Mouse (Mus musculus) forelimb bud, embryonic 11.5 days (tissue): Measurements from ENCODE around the gene Tmem251.

Experiments used
- DNase-seq: peaks from one replicate; pipeline ENCODE4 v3.0.0-alpha.2; 2012; ENCODE audit warnings: low read depth, low spot score

The Tmem251 gene

DNA sequence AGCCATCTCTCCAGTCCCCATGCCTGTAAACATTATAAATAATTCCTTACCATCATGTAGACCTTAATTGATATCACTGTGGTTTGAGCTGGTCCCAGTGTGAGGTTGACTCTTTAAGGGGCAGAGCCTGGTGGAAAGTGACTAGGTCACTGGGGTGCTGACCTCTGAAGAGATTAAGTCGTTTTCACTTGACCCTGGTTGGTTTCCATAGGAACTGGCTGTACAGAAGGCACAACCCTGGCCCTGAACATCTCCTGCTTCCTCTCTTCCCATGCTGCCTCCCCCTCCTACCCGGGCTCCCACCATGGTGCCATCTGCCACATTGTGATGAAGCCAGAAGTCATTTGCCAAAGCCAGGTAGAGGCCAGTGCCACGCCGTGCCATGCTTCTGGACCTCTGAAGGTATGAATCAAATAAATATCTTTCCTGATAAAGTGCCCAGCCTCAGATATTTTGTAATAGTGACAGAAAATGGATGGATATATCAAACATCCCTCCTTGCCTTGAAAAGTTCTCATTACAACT is 32.6 kb upstream of the Tmem251 start:
- no peak for DNase-seq

DNA sequence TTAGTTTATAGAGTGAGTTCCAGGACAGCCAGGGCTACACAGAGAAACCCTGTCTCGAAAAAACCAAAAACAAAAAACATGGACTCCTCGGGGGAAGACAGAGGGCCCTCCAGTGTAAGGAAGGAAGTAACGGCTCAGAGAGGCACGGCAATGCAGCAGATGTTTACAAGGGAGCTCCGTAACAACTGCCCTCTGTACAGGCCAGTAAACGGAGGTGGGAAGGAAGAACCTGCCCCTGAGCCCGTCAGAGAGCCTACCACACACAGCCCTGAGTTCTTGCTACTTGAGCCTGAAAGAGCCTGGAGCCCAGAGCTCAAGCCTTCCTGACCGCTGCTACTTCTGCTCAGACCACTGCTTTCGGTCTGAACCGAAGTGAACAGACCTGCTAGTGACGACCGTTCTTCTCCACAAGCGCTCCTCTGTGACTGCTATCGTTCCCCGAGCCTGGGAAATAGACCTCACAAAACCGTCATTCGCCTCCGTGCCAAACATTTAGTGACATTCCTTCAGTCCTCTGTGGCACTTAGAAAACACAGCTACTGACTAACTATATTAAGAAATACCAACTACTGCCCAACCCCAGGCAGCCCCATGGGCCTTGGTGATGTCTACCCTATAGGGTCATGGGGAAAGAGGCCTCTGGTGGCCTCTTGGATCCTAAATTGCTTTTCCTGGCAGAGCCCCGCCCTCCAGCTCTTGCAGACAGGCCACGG is 30.3 kb upstream of the Tmem251 start:
- DNase-seq: no peak

DNA sequence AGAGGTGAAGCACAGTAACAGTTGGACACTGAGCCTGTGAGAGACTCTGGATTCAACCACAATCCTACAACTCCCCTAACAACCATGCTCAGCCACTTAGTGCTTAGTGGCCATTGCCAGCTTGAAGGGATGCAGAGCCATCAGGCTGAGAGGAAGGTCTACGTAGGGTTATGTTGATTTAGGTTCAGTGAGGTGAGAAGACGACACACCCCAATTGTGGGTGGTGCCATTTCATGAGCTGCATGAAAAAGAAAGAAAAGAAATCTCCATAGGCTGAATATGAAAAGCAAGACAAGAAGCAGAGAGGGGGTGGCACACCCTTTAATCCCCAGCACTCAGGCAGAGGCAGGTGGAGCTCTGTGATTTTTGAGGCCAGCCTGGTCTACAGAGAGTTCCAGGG is 29.4 kb upstream of the Tmem251 start:
- DNase-seq: no peak

DNA sequence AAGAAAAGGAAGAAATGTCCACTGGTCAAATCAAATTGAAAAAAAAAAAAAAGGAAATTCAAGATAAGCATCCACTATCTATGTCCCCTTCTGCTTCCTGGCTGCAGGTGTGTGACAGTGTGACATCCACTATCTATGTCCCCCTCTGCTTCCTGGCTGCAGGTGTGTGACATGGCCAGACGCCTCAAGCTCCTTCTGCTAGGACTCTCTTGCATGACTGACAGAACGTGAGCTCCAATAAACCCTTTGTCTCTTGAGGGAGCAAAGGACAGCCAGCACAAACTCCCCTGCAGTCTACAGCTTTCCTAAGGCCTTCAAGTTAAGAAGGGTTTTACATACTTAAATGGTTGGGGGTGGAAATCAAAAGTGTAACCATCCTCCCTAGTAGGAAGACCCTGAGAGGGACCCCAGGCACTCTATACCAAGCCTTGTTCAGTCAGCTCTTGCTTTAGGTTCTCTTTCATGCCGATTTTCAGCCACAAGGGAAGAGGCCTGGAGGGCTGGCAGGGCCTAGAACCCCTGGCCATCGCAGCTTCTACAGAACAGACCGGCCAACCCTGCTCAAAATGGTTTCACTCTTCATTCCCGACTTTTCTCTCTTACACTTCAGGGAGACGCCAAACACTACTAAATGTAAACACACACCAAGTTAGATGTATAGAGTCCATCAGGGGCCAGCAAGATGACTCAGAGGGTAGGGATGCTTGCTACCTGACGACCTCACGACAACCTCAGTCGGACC is 28.7 kb upstream of the Tmem251 start:
- no peak for DNase-seq

DNA sequence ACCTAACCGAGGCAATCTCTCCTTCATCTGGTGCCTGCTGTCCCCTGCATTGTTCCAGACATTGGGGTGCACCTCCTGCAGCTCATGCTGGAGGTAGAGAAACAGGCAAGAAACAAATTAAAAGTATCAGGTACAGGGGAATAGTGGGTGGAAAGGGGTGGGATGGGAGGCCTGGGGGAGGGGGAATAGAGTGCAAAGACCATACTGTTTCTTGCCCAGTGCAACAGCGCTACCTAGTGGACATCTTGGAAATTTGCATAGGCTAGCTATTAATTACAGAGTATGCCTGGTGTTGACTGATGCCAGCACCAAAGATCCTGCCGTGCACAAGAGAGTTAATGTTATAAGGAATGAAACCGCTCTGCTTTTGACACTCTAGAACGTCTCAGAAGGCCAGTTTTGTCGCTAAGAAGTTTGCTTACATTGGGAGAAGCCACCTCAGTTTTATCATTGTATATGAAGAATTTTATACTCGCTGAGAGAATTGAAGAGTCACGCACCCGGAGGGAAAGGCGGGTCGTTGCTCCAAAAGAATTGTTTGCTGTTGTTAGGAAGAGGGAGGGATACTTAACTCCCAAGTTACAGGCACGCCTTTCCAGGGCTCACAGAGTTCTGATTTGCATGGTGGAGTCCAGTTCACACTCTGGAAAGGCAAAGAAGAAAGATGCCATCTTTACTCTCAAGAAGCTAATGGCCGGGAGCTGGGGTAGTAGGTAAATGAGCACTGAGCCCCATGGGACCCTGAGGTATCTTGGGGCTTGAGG is 23.8 kb upstream of the Tmem251 start:
- peak; percentile 79 for DNase-seq

DNA sequence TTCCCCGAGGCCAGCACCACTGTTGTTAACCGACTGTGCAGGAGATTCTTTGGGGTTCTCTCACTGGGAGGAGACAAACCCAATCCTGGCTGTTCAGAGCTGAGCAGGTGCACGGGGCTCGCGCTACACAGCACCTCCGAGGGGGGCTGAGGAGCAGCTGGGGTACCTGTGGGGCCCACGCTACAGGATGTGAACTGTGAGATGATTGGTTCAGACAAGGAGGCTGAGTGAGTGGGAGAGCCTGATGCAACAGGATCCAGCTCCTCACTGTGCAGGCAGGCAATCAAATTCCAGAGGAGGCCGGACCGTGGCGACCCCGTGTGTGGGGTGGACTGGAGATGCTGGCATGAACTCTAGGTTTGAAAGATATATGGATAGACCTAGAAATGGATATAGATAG is 21.1 kb upstream of the Tmem251 start:
- no peak for DNase-seq

DNA sequence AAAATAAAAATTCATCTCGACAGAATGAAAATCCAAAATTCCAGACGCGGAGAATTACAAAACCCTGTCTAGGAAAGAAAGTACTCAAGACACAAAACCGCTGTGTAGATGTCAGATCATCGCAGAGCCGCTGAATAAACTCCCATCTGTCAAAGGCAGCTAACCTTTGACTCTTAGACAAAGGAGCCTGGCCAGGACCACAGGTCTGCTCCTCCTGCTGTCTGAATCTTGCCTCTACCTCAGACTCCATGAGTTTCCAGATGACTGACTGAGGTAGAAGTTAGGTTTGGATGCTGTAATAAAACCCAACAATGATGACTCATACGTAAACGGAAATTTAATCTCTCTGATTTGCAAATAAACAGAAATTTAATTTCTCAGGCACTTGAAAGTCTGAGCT is 20.6 kb upstream of the Tmem251 start:
- no peak for DNase-seq

DNA sequence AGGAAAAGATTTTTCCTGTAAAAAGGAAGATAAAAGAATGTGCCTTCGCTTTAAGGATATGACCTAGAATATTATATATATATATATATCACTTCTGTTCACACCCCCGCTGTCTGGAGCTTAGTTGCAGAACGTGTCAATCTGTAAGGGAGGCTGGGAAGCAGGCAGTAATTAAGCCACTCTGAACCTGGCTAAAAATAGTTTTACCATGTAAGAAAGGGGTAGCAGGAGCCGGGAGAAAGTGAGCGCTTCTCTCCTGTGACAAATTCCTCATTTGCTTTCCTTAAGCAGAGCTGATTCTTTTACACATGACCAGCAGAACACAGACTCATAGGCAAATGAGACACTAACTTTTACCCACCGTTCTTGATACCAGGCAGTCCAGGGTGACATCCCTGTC is 19.7 kb upstream of the Tmem251 start:
- DNase-seq: no peak

DNA sequence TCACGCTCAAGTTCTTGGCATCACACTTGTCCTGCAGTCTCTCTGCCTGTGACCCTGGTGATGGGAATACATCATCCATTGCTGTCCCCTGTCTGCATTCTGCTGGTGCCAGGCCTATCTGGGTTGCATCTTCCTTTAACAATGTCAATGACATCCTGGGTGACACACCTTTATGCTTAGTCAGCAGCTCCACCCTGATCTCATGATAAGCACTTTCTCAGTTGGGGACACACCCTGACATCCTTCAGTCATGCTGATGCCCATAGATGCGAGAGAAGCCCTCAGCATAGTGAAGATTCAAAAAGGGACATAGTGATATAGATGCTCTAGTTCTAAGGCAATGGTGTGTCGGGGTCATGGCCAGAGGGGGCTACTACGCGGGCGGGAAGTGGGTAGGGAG is 18.4 kb upstream of the Tmem251 start:
- DNase-seq: no peak

DNA sequence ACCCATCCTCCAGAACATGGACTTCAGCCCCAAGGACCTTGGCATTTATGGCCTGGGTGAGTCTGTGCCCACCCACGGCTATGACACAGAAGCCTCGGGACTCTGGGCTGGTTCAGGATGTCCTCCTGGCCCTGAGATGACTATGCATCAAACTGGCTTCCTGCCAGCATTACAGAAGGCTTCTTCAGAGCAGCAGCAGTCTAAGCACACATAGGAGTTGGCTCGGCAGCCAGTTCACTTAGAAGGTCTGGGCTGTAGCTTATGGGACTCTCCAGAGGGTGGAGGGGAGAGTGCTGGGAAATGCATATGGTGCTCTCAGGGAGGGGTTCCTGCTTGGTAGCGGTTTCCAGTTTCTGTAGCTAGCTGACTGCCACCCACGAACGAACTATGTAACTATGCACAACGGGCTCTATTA is 17.8 kb upstream of the Tmem251 start:
- no peak for DNase-seq

DNA sequence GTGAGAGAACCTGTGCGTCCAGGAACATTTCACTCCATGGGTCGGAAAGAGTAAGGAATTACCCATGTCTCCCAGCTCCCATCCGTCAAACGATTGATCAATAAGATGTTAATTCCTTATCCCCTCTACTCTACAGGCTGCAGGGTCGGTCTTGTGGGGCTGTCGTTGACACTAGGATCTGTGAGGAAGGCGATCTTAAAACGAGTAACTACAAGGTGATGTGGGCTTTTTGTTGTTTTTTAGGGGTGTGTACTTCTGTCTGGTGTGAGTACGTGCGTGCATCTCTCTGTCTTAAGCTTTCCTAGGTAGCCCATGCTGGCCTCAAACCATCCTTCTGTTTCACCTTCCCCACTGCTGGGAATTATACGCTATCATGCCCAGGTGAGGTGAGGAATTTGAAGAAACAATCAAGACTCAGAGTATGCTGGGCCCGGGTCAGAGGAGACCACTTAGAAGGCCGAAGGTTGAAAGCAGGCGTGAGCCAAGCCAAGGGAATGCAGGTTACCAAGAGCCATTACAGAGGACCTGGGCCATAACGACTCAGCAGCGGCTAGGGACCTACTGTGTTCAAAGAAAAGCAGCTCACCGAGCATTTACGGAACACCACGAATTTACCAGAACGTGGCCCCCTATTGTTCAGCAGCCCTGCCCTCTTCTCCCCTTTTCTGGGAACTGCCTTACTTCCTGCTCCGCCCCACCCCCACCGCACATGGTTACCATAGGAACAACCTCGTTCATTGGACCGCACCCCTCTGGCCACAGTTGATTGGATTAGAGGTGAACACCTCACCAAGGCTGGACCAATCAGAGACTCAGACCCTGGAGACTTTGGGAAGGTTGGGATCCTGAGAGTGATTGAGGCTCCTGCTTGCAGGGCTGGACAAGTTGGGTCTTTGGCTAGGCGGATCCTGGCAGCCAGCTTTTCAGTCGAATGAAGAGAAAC is 13.4 kb upstream of the Tmem251 start:
- peak; percentile 96 for DNase-seq

DNA sequence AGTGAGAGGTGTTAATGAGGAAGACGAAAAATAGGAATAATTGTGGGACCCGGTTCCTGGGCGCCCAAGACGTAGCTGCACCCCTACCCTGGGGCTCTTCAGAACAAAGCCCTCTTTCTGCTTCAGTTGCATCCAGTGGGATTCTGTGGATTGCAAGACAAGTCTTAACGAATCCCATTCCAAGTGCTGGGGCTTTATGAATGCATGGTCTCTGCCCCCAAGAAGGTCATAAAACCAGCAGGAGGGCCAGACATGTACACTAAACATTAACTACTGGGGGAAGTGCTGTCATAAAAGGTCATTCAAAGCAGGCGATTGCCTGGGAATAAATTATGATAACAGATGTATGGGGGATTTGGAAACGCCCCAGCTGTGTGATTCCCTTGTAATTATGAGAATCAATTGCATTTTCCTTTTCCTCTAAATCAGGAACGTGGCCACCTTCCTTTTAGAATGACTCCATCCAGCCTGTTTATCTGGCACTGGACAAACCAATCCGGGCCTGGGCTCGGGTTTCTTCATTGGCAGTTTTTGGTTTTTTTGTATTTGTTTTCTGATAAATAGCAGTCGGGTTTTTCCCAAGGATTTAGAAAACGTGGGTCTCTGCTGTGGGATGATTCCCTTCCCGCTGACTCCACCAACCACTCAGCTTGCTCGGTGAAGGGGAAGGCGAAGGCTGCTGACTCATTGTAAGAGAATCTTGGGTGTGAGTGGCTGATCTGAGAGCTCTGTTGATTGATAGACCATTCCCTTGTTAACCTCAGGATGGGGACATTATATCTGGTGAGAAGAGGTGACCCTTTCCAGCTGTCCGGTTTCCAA is 12.6 kb upstream of the Tmem251 start:
- peak; percentile 82 for DNase-seq

DNA sequence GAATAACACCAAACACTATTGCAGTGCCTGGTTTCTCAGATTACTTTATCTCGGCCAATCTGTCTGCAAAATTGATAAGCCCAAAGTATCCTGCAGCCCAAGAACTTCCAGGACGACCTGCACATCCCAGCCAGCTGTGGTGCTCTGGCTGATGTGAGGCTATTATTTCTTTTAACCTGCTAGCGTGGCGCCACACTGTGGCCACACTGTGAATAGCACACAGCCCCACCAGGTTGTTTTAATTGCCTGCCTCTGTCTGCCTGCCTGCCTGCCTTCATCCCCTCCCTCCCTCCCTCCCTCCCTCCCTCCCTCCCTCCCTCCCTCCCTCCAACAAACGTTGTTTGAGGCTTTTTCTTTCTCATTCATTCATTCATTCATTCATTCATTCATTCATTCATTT is 10.2 kb upstream of the Tmem251 start:
- DNase-seq: peak; percentile 73

DNA sequence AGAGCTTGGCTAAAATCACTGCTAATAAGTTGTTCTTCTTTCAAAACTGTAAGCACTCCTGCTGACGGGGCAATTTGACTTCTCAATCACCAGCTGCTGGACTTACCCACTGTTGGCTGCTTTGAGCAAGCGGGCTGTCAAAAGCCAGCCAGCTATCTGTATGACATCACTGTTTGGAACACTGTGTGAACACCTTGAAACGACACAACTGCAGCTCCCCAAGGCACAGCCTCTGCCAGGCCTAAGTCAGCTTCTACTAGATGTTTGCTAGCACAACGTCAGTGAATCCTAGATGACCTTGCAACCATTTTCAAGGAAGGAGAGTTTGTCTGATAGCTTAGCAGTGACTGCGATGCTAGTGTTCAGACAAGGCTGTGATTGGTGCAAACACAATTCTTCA is 4.5 kb upstream of the Tmem251 start:
- no peak for DNase-seq

DNA sequence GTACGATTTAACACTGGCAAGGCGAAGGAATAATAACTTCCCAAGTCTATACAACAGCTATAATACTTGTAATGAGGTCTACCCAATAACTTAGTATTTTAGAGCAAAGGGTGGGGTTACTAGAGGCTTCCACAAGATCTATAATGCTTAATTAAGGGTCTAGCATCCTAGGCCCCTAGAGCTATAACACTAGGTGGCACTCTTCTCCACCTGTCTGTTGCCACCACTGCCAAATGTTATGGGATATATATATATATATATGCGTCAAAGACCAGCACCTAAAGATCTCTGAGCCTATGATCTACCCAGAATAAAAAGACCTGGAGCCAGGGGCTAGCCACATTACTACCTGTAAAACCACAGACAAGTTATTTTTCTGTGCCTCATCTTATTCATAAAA is 3.3 kb upstream of the Tmem251 start:
- no peak for DNase-seq

DNA sequence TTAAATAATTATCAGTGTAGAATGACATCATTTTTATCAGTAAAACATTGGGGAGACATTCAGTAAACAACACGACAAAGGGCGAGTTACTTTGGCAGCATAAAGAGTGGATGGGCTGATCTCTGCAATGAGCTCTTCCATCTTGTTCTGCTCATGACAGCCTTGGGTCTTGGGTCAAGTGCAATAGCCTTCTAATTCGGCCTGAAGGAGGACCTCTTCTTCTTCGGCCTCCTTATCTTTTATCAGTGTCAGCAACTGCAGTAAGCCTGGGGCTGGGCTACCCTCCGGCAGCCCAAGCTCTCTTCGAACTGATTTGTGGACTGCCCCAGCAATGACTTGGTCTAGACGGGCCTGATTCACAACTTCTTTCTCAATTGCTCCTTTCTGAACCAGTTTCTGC is 1.5 kb upstream of the Tmem251 start:
- DNase-seq: no peak

DNA sequence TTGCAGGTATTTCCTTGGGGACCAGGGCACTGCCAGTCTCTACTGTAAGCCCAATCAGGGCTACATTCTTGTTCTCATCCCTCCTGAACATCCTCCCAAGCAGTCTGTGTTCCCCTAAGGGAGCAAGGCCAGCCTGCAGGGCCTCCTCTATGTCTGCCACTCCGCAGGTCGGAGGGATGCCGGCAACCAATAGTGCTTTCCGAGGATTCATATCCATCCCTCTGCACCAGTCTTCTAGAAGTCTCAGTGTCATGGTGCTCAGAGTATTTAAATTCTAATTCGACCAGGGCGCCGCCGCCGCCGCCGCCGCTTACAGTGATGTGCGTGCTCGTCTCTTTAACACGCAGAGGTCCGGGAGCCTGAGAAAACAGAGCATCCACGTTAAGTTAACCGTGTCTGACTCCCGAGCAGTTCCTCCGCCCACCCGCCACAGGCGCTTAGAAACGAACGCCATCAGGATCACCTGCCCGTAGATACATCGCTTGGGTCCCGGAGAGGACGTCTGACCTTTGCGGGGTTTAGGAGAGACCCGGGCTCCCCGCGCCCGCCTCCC is 450 bp upstream of the Tmem251 start:
- DNase-seq: no peak

DNA sequence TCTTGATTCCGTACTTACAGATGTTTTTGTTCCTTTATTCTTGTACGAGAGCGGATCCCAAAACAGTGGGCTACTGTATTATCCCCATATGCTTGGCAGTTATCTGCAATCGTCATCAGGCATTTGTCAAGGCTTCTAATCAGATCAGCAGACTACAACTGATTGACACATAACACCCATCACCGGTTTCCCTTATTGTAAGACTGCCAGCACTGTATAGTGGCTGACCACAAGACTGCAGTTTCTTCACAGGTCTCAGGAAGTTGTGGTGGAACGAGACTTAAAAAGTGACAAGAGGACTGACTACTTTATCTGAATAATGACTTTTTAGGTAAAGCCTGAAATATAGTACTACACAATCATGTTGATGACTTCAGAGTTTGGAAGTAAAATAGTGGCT is 1.3 kb downstream of the Tmem251 start:
- DNase-seq: no peak

DNA sequence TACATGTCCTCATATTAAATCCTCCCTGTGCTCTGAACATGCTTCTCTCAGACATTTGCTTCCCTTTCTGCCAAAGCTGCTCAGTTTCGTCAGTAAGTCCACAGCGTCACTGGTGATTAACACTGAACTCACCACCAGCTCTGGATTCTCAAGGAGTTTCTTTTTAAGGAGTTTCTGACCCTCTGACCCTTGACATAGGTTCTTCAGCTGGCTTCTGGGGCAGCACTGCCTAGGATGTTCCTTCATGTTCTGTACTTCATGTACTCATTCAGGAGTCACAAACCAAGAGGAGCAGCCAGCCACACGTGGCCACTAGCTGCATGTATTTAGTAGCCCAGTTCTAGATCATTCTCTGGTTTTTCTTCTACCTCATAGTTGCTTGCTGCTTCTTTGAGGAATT is 4.7 kb downstream of the Tmem251 start:
- DNase-seq: no peak

DNA sequence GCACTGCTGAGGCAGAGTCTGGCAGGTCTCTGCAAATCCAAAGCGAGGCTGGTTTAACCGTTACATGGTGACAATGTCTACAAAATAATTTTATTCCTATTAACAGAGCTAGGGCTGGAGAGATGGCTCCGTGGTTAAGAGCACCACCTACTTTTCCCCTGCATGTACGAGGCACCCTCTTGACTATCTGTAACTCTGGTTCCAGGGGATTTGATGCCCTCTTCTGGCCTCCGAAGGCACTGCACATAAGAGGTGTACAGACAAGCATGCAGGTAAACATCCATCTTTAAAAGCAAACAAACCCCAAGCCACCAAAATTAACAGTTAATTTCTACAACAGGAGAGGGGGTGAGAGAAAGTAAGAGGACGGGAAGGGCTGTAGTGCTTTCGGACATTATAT is 12.7 kb downstream of the Tmem251 start:
- no peak for DNase-seq
